Mouse (Mus musculus) urinary bladder, postnatal 10 days (tissue): Measurements from ENCODE around the gene Pkm.
A peak's percentile ranks its signal among the peaks of the same experiment; 100 is the strongest.

Source experiments
- DNase-seq: peaks from one replicate; pipeline ENCODE4 v3.0.0; 2022; ENCODE audit warnings: low spot score

Pkm gene

GRCm38 (mm10) chr9:59666016-59666415 lies 9.8 kb downstream of the Pkm start:
- DNase-seq = no peak

GRCm38 (mm10) chr9:59666813-59667212 lies 10.6 kb downstream of the Pkm start:
- no peak for DNase-seq

GRCm38 (mm10) chr9:59667250-59667649 lies 11.1 kb downstream of the Pkm start:
- no peak for DNase-seq

GRCm38 (mm10) chr9:59667904-59668303 lies 11.7 kb downstream of the Pkm start:
- DNase-seq = no peak

GRCm38 (mm10) chr9:59668473-59668872 lies 12.3 kb downstream of the Pkm start:
- DNase-seq = no peak

- DNase-seq = no peak
These were observed 13.0 kb downstream of the Pkm start for GRCm38 (mm10) chr9:59669172-59669571.

- no peak for DNase-seq
These were observed 16.2 kb downstream of the Pkm start for GRCm38 (mm10) chr9:59672195-59672894.

- DNase-seq = no peak
These were observed 17.3 kb downstream of the Pkm start for GRCm38 (mm10) chr9:59673427-59673826.

GRCm38 (mm10) chr9:59675598-59675997 lies 19.4 kb downstream of the Pkm start:
- no peak for DNase-seq

GRCm38 (mm10) chr9:59678313-59678712 lies 22.1 kb downstream of the Pkm start:
- no peak for DNase-seq

GRCm38 (mm10) chr9:59679678-59680533 lies 23.7 kb downstream of the Pkm start, which contains the start of gene Gramd2:
Gramd2 (plus strand) TSS chr9:59680144.
- no peak for DNase-seq

- DNase-seq = no peak
These were observed 24.3 kb downstream of the Pkm start for GRCm38 (mm10) chr9:59680534-59680875.

GRCm38 (mm10) chr9:59684020-59684419 lies 27.9 kb downstream of the Pkm start:
- DNase-seq = no peak

GRCm38 (mm10) chr9:59687416-59688046 lies 31.4 kb downstream of the Pkm start:
- no peak for DNase-seq

- DNase-seq = peak; percentile 49
These were observed 35.5 kb downstream of the Pkm start for GRCm38 (mm10) chr9:59691635-59692094.

- no peak for DNase-seq
These were observed 36.0 kb downstream of the Pkm start for GRCm38 (mm10) chr9:59692145-59692544.

GRCm38 (mm10) chr9:59694571-59695450 lies 38.6 kb downstream of the Pkm start:
- DNase-seq = no peak

GRCm38 (mm10) chr9:59695451-59695813 lies 39.3 kb downstream of the Pkm start:
- no peak for DNase-seq

- no peak for DNase-seq
These were observed 40.2 kb downstream of the Pkm start for GRCm38 (mm10) chr9:59696381-59696780.

- DNase-seq = no peak
These were observed 44.9 kb downstream of the Pkm start for GRCm38 (mm10) chr9:59701094-59701493.

- no peak for DNase-seq
These were observed 46.9 kb downstream of the Pkm start for GRCm38 (mm10) chr9:59703099-59703498.
